ENCODE assay signal across 7 mouse cellular contexts in genomic region chr7:28586663-28587411, GRCm38 (mm10). TPM values are rescaled to one million over a fixed set of nuclear protein-coding genes. Genes with fewer than 3 reads are reported as not detected.
DNase-seq lines count a peak whose midpoint lies in the region; ATAC-seq and TF ChIP-seq lines count a peak whose summit lies in the region.

No protein-coding gene starts in this region.

- no peak overlapping the region for H3K4me3 ChIP-seq in neural tube, embryonic 13.5 days
- H3K4me3 ChIP-seq in forebrain, embryonic 13.5 days, result no peak overlapping the region
- H3K4me3 ChIP-seq in stomach, postnatal 0 days (ENCODE audit: low read depth, low read length), result no peak overlapping the region

- no peak for TF ChIP-seq CTCF in stomach, postnatal 0 days (IDR thresholded peaks at IDR 0.05; ENCODE audit: low read depth)

- peaks cover 67% of the 10 kb centered on the region for H3K4me1 ChIP-seq in neural tube, embryonic 13.5 days (replicated peaks)
- peaks cover 29% of the 10 kb centered on the region for H3K4me1 ChIP-seq in forebrain, embryonic 13.5 days
- H3K4me1 ChIP-seq in stomach, postnatal 0 days (replicated peaks; ENCODE audit: control insufficient read depth, insufficient read depth), result peaks cover 19% of the 10 kb centered on the region

- no peaks in the 10 kb centered on the region for H3K36me3 ChIP-seq in neural tube, embryonic 13.5 days
- 0 out of 2 replicates have a peak, but pooled peaks cover under 1% of the 10 kb centered on the region for H3K36me3 ChIP-seq in forebrain, embryonic 13.5 days (ENCODE audit: poor library complexity, severe bottlenecking)
- no peaks in the 10 kb centered on the region for H3K36me3 ChIP-seq in stomach, postnatal 0 days (ENCODE audit: control insufficient read depth, insufficient read depth, low read length)

- 44% methylated on average over 6 of the region's 6 CpGs for WGBS in neural tube, embryonic 13.5 days
- 65% methylated on average over 6 of the region's 6 CpGs for WGBS in forebrain, embryonic 13.5 days
- 54% methylated on average over 6 of the region's 6 CpGs for WGBS in stomach, postnatal 0 days

- TF ChIP-seq EP300 in stomach, postnatal 0 days (optimal IDR thresholded peaks at IDR 0.05), result no peak

- peak overlapping the region; percentile 67 for H3K27ac ChIP-seq in neural tube, embryonic 13.5 days (replicated peaks)
- H3K27ac ChIP-seq in forebrain, embryonic 13.5 days, result 0 out of 2 replicates have a peak overlapping the region, but pooled peaks have one; percentile 25
- 0 out of 2 replicates have a peak overlapping the region, but pooled peaks have one; percentile 30 for H3K27ac ChIP-seq in stomach, postnatal 0 days (replicated peaks)

- no peak overlapping the region for H3K4me2 ChIP-seq in neural tube, embryonic 13.5 days
- H3K4me2 ChIP-seq in forebrain, embryonic 13.5 days, result no peak overlapping the region
- no peak overlapping the region for H3K4me2 ChIP-seq in stomach, postnatal 0 days (replicated peaks; ENCODE audit: low read depth)

- no peak for DNase-seq in neural tube, embryonic 10.5 days (ENCODE audit: extremely low spot score, low spot score)
- peak; percentile 59 to 75 for DNase-seq in kidney, postnatal 25 days
- no peak for DNase-seq in stomach, postnatal 0 days (ENCODE audit: low spot score)
- DNase-seq in thymus, postnatal 36 days, result no peak
- DNase-seq in frontal cortex, postnatal 36 days (ENCODE audit: low spot score in 2 of 2), result no peak

- peak; percentile 40; the same call in 1 of the 2 replicates for ATAC-seq in neural tube, embryonic 13.5 days (ENCODE audit: low read depth)
- ATAC-seq in forebrain, embryonic 13.5 days, result no peak; the same call in 1 of the 2 replicates
- ATAC-seq in stomach, postnatal 0 days (ENCODE audit: low FRiP score, low TSS enrichment), result 0 out of 2 replicates have a peak, but pooled peaks have one; percentile 4

- no peaks in the 10 kb centered on the region for H3K9me3 ChIP-seq in neural tube, embryonic 13.5 days
- H3K9me3 ChIP-seq in forebrain, embryonic 13.5 days (replicated peaks), result no peaks in the 10 kb centered on the region
- H3K9me3 ChIP-seq in stomach, postnatal 0 days (ENCODE audit: control insufficient read depth, low read length), result no peaks in the 10 kb centered on the region

- peak overlapping the region; percentile 12; the same call in 1 of the 2 replicates for H3K9ac ChIP-seq in neural tube, embryonic 13.5 days
- H3K9ac ChIP-seq in forebrain, embryonic 13.5 days, result no peak overlapping the region
- peak overlapping the region; percentile 23; the same call in 1 of the 2 replicates for H3K9ac ChIP-seq in stomach, postnatal 0 days (ENCODE audit: low read length)

- H3K27me3 ChIP-seq in neural tube, embryonic 13.5 days, result no peaks in the 10 kb centered on the region
- H3K27me3 ChIP-seq in forebrain, embryonic 13.5 days, result no peaks in the 10 kb centered on the region
- H3K27me3 ChIP-seq in stomach, postnatal 0 days (ENCODE audit: control insufficient read depth, insufficient read depth, low read length), result no peaks in the 10 kb centered on the region

RNA-seq across cellular contexts. Expression of gene Samd4b, which starts 11.1 kb away (rescaled TPM):
- 25.6 and 26.9 TPM in 2 replicates for polyA plus RNA-seq in neural tube, embryonic 13.5 days (2015; fragmentation: Nextera tagmentation; extraction: Ambion mirVana)
- polyA plus RNA-seq in forebrain, embryonic 13.5 days (2015; fragmentation: Nextera tagmentation; extraction: Ambion mirVana), result 20.0 and 20.5 TPM in 2 replicates
- polyA plus RNA-seq in stomach, postnatal 0 days (2015; fragmentation: Nextera tagmentation; extraction: Ambion mirVana), result 9.8 and 12.0 TPM in 2 replicates

RNA-seq across cellular contexts. Expression of gene Pak4, which starts 11.1 kb away (rescaled TPM):
- polyA plus RNA-seq in neural tube, embryonic 13.5 days (2015; fragmentation: Nextera tagmentation; extraction: Ambion mirVana), result 20.1 and 20.2 TPM in 2 replicates
- polyA plus RNA-seq in forebrain, embryonic 13.5 days (2015; fragmentation: Nextera tagmentation; extraction: Ambion mirVana), result 36.1 and 36.8 TPM in 2 replicates
- 33.9 and 34.1 TPM in 2 replicates for polyA plus RNA-seq in stomach, postnatal 0 days (2015; fragmentation: Nextera tagmentation; extraction: Ambion mirVana)

RNA-seq across cellular contexts. Expression of gene Nccrp1, which starts 39.8 kb away (rescaled TPM):
- not detected in 2 replicates for polyA plus RNA-seq in neural tube, embryonic 13.5 days (2015; fragmentation: Nextera tagmentation; extraction: Ambion mirVana)
- polyA plus RNA-seq in forebrain, embryonic 13.5 days (2015; fragmentation: Nextera tagmentation; extraction: Ambion mirVana), result not detected in 2 replicates
- polyA plus RNA-seq in stomach, postnatal 0 days (2015; fragmentation: Nextera tagmentation; extraction: Ambion mirVana), result 20.1 and 27.2 TPM in 2 replicates

RNA-seq across cellular contexts. Expression of gene Acp7, which starts 44.3 kb away (rescaled TPM):
- polyA plus RNA-seq in neural tube, embryonic 13.5 days (2015; fragmentation: Nextera tagmentation; extraction: Ambion mirVana), result not detected in 2 replicates
- not detected in 2 replicates for polyA plus RNA-seq in forebrain, embryonic 13.5 days (2015; fragmentation: Nextera tagmentation; extraction: Ambion mirVana)
- polyA plus RNA-seq in stomach, postnatal 0 days (2015; fragmentation: Nextera tagmentation; extraction: Ambion mirVana), result 10.9 and 12.4 TPM in 2 replicates

RNA-seq across cellular contexts. Expression of gene Sycn, which starts 46.2 kb away (rescaled TPM):
- polyA plus RNA-seq in neural tube, embryonic 13.5 days (2015; fragmentation: Nextera tagmentation; extraction: Ambion mirVana), result not detected in 2 replicates
- polyA plus RNA-seq in forebrain, embryonic 13.5 days (2015; fragmentation: Nextera tagmentation; extraction: Ambion mirVana), result not detected in 2 replicates
- polyA plus RNA-seq in stomach, postnatal 0 days (2015; fragmentation: Nextera tagmentation; extraction: Ambion mirVana), result 87.1 and 87.6 TPM in 2 replicates

Comparison
In these comparisons a context has a peak if more than half of its experiments do, and no peak if none do; other contexts are left out.
1. DNase-seq: peak in kidney, postnatal 25 days (2 of 2); none in neural tube, embryonic 10.5 days (single experiment), stomach, postnatal 0 days (single experiment), thymus, postnatal 36 days (0 of 2) and frontal cortex, postnatal 36 days (0 of 2).
2. RNA of gene Nccrp1, which starts 39.8 kb away (polyA plus RNA-seq): 20.1 to 27.2 TPM in stomach, postnatal 0 days; not detected in neural tube, embryonic 13.5 days and not detected in forebrain, embryonic 13.5 days; every median in the first group is over 10 times any median in the second.
3. Peak in every context shown above with its lines, with median percentiles within 50 percentile points of each other: H3K27ac ChIP-seq.